Mouse (Mus musculus) C2C12 (cell line): Measurements from ENCODE around the gene Zfp827.

Experiments used
- CTCF ChIP-seq: IDR thresholded peaks from one replicate; pipeline ENCODE4 v1.5.1; 2011; ENCODE audit not compliant: control insufficient read depth, insufficient read depth, insufficient read length
- MYOG ChIP-seq: IDR thresholded peaks from one replicate; pipeline ENCODE4 v1.6.1; 2011; ENCODE audit not compliant: control insufficient read depth, insufficient read length; ENCODE audit errors: extremely low read depth
- USF1 ChIP-seq: IDR thresholded peaks from one replicate; pipeline ENCODE4 v1.6.1; 2011; ENCODE audit warnings: low read depth, mild to moderate bottlenecking, control low read depth, moderate library complexity

GRCm38 (mm10) chr8:79165276-79165675, 137.0 kb downstream of the Zfp827 start:
- TF ChIP-seq MYOG (no peak), CTCF (no peak), USF1 (no peak)
